Mouse (Mus musculus): ENCODE results near the gene Plcz1.
A peak's percentile ranks its signal among the peaks of the same experiment; 100 is the strongest.

Plcz1 gene

GRCm38 (mm10) chr6:139953596-139953995, 87.7 kb downstream of the Plcz1 start:
- no peak for ATAC-seq (ENCODE audit: low TSS enrichment)

- 0 out of 2 replicates have a peak, but pooled peaks have one; percentile 41 for ATAC-seq (ENCODE audit: low TSS enrichment)
Measured at GRCm38 (mm10) chr6:139947106-139947879, 94.0 kb downstream of the Plcz1 start.

Data from frontal cortex, adult (tissue).